ENCODE assay signal across 8 mouse cellular contexts in genomic region chr11:76529352-76530141, GRCm38 (mm10).
DNase-seq lines count a peak whose midpoint lies in the region; ATAC-seq and TF ChIP-seq lines count a peak whose summit lies in the region.

No protein-coding gene starts in this region.

- peak overlapping the region; percentile 31; the same call in 1 of the 2 replicates for H3K9ac ChIP-seq in stomach, postnatal 0 days (ENCODE audit: low read length)

- TF ChIP-seq POLR2A in thymus, adult 2 months (IDR thresholded peaks at IDR 0.05; ENCODE audit: control insufficient read depth, extremely low read depth, insufficient read depth, low read length, poor library complexity): no peak

- H3K4me3 ChIP-seq in heart, embryonic 10.5 days: no peak overlapping the region
- H3K4me3 ChIP-seq in stomach, postnatal 0 days (ENCODE audit: low read depth, low read length): no peak overlapping the region
- no peak overlapping the region for H3K4me3 ChIP-seq in thymus, adult 2 months (ENCODE audit: control insufficient read depth, insufficient read depth, low read length)

- 0 out of 2 replicates have a peak, but pooled peaks have one; percentile 24 for ATAC-seq in stomach, postnatal 0 days (ENCODE audit: low FRiP score, low TSS enrichment)

- 60% methylated on average over 6 of the region's 6 CpGs for WGBS in heart, embryonic 10.5 days
- WGBS in stomach, postnatal 0 days: 67% methylated on average over 6 of the region's 6 CpGs
- 86% methylated on average over 6 of the region's 6 CpGs for WGBS in thymus, adult 2 months

- peak overlapping the region; percentile 17; the same call in 1 of the 2 replicates for H3K27ac ChIP-seq in heart, embryonic 10.5 days
- 0 out of 2 replicates have a peak overlapping the region, but pooled peaks have one; percentile 13 for H3K27ac ChIP-seq in stomach, postnatal 0 days (replicated peaks)
- H3K27ac ChIP-seq in thymus, adult 2 months (ENCODE audit: control insufficient read depth, insufficient read depth, low read length): no peak overlapping the region

- no peaks in the 10 kb centered on the region for H3K9me3 ChIP-seq in heart, embryonic 10.5 days
- no peaks in the 10 kb centered on the region for H3K9me3 ChIP-seq in stomach, postnatal 0 days (ENCODE audit: control insufficient read depth, low read length)

- TF ChIP-seq EP300 in stomach, postnatal 0 days (optimal IDR thresholded peaks at IDR 0.05): no peak

- H3K4me2 ChIP-seq in stomach, postnatal 0 days (replicated peaks; ENCODE audit: low read depth): no peak overlapping the region

- DNase-seq in heart, adult 11 months: peak; percentile 95
- no peak for DNase-seq in heart, postnatal 4 days
- peak; percentile 65 for DNase-seq in ovary, postnatal 36 days (ENCODE audit: low spot score)
- no peak for DNase-seq in ovary, postnatal 14 days (ENCODE audit: low spot score)
- no peak for DNase-seq in heart, embryonic 10.5 days (ENCODE audit: low spot score)
- DNase-seq in stomach, postnatal 0 days (ENCODE audit: low spot score): no peak
- DNase-seq in embryo, embryonic 10 days (ENCODE audit: low spot score): no peak
- no peak for DNase-seq in thymus, adult 2 months

- H3K36me3 ChIP-seq in heart, embryonic 10.5 days: 0 out of 2 replicates have a peak, but pooled peaks cover 5% of the 10 kb centered on the region
- no peaks in the 10 kb centered on the region for H3K36me3 ChIP-seq in stomach, postnatal 0 days (ENCODE audit: control insufficient read depth, insufficient read depth, low read length)
- no peaks in the 10 kb centered on the region for H3K36me3 ChIP-seq in thymus, adult 2 months (ENCODE audit: control insufficient read depth, insufficient read depth, low read length)

- H3K27me3 ChIP-seq in heart, embryonic 10.5 days (ENCODE audit: insufficient read depth, poor library complexity, severe bottlenecking): no peaks in the 10 kb centered on the region
- H3K27me3 ChIP-seq in stomach, postnatal 0 days (ENCODE audit: control insufficient read depth, insufficient read depth, low read length): no peaks in the 10 kb centered on the region
- no peaks in the 10 kb centered on the region for H3K27me3 ChIP-seq in thymus, adult 2 months (ENCODE audit: control insufficient read depth, insufficient read depth, low read length)

- TF ChIP-seq CTCF in stomach, postnatal 0 days (IDR thresholded peaks at IDR 0.05; ENCODE audit: low read depth): no peak
- TF ChIP-seq CTCF in thymus, adult 2 months (IDR thresholded peaks at IDR 0.05; ENCODE audit: borderline replicate concordance, control insufficient read depth, extremely low read depth, insufficient read depth, low read length, poor library complexity): no peak

- H3K4me1 ChIP-seq in heart, embryonic 10.5 days: peaks cover 34% of the 10 kb centered on the region
- H3K4me1 ChIP-seq in stomach, postnatal 0 days (replicated peaks; ENCODE audit: control insufficient read depth, insufficient read depth): no peaks in the 10 kb centered on the region
- H3K4me1 ChIP-seq in thymus, adult 2 months (replicated peaks; ENCODE audit: control insufficient read depth, insufficient read depth, low read length): peaks cover 13% of the 10 kb centered on the region

Comparison
In these comparisons a context has a peak if more than half of its experiments do, and no peak if none do; other contexts are left out.
1. DNase-seq: peak in heart, adult 11 months (single experiment) and ovary, postnatal 36 days (single experiment); none in heart, postnatal 4 days (single experiment), ovary, postnatal 14 days (single experiment), heart, embryonic 10.5 days (single experiment), stomach, postnatal 0 days (single experiment), embryo, embryonic 10 days (single experiment) and thymus, adult 2 months (single experiment).